Mouse (Mus musculus) E14TG2a.4 (cell line): Measurements from ENCODE around the gene Adamtsl5.

Source experiments
- CTCF ChIP-seq: conservative IDR thresholded peaks from 2 replicates; pipeline ENCODE4 v1.5.1; 2014; ENCODE audit warnings: low read length
- POU5F1 ChIP-seq: IDR thresholded peaks from 2 replicates; pipeline ENCODE4 v1.6.1; 2014; ENCODE audit warnings: low read length, borderline replicate concordance

DNA sequence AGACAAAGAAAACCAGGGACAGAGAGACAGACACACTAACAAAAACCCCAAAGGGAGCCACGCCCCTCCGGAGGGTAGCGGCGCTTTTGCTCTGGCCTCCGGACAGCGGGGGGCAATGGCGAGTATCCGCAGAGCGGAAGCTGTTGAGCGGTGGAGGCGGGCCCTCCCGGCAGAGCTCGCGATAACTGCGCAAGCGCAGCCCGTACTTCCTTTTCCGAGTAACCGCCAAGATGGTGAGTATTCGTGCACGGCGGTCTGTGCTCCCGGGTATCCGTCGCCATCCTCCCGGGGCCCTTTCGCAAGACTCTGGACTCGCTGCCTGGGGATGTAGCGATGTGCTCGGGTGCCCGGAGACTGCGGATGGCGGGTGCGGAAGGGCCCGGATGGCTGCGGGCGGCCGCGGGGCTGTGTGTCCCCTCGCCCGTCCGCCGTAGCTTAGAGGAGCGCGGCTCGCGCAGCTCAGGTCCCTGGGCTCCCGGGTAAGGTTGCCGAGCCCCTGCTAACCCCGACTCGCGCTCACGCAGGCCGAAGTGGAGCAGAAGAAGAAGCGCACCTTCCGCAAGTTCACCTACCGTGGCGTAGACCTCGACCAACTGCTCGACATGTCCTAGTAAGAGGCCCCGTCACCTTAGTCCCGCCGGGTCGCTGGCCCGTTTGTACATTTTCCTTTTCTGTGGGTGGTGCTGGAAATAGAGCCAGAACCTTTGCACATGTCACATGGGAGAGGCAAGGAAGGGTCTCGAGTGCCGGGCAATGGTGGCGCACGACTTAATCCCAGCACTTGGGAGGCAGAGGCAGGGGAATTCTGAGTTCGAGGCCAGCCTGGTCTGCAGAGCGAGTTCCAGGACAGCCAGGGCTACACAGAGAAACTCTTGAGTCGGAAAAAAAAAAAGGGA lies 55.7 kb downstream of the Adamtsl5 start, which contains the start of gene Rps15:
- TF ChIP-seq CTCF = no peak
- TF ChIP-seq POU5F1 = no peak
